Mouse (Mus musculus): ENCODE data around the gene Inpp5a.

Inpp5a gene

GRCm38 (mm10) chr7:139479626-139480025, 90.7 kb downstream of the Inpp5a start:
- DNase-seq (ENCODE audit: low read depth, low spot score) = no peak
- peaks cover 2% of the 10 kb centered on the region; the same call in 1 of the 2 replicates for H3K36me3 ChIP-seq (ENCODE audit: control insufficient read depth, insufficient read depth, low read length, poor library complexity, severe bottlenecking)
- no peaks in the 10 kb centered on the region for H3K27me3 ChIP-seq (ENCODE audit: control insufficient read depth, insufficient read depth, low read length, poor library complexity, severe bottlenecking)

GRCm38 (mm10) chr7:139484206-139484955, 95.5 kb downstream of the Inpp5a start:
- DNase-seq (ENCODE audit: low read depth, low spot score) = peak; percentile 34
- peaks cover 2% of the 10 kb centered on the region; the same call in 1 of the 2 replicates for H3K36me3 ChIP-seq (ENCODE audit: control insufficient read depth, insufficient read depth, low read length, poor library complexity, severe bottlenecking)
- no peaks in the 10 kb centered on the region for H3K27me3 ChIP-seq (ENCODE audit: control insufficient read depth, insufficient read depth, low read length, poor library complexity, severe bottlenecking)

GRCm38 (mm10) chr7:139489721-139490211, 100.9 kb downstream of the Inpp5a start:
- H3K36me3 ChIP-seq (ENCODE audit: control insufficient read depth, insufficient read depth, low read length, poor library complexity, severe bottlenecking) = no peaks in the 10 kb centered on the region
- DNase-seq (ENCODE audit: low read depth, low spot score) = no peak
- H3K27me3 ChIP-seq (ENCODE audit: control insufficient read depth, insufficient read depth, low read length, poor library complexity, severe bottlenecking) = no peaks in the 10 kb centered on the region

DNA sequence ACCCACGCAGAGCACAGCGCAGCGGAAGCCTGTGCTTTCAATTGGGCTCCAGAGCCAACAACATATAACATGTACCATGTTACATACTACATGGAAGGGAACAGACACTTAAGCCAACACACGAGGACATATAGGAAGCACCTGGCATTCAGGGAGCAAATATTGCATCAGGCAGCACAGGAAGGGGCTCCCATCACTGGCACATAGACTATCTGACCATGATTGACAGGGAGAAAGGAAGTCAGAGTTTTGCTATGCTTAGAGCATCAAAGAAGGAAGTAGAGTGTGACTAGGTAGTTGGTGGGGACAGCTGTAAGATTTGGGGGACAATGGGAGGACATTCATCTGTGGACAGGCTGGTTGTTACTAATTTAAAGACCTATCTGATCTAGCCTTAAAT, 103.4 kb downstream of the Inpp5a start:
- Histone ChIP-seq H3K36me3 (ENCODE audit: control insufficient read depth, insufficient read depth, low read length, poor library complexity, severe bottlenecking) (no peaks in the 10 kb centered on the region), H3K27me3 (ENCODE audit: control insufficient read depth, insufficient read depth, low read length, poor library complexity, severe bottlenecking) (no peaks in the 10 kb centered on the region)
- no peak for DNase-seq (ENCODE audit: low read depth, low spot score)

DNA sequence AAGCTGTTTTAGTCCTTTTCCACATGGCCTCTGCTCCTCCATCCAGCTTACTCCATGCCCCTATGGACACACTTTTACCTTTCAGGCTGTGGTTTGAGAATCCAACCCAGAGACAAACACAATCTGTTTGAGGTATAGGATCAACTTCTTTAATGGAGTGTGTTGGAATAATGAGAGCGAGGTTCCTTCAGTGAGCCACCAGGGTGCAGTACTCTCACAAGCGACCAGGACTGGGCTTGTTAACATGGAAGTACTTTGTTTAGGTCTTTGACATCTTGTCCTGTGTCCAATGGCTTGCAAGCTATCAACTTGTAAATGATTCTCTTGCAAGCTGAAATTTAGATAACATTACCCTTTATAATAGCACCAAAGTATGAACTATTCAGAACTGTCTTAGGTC, 104.0 kb downstream of the Inpp5a start:
- DNase-seq (ENCODE audit: low read depth, low spot score) = no peak

GRCm38 (mm10) chr7:139495791-139496190, 106.9 kb downstream of the Inpp5a start:
- H3K27me3 ChIP-seq (ENCODE audit: control insufficient read depth, insufficient read depth, low read length, poor library complexity, severe bottlenecking) = no peaks in the 10 kb centered on the region
- no peaks in the 10 kb centered on the region for H3K36me3 ChIP-seq (ENCODE audit: control insufficient read depth, insufficient read depth, low read length, poor library complexity, severe bottlenecking)
- DNase-seq (ENCODE audit: low read depth, low spot score) = no peak

More for the DNA sequence above, 104.0 kb downstream of the Inpp5a start:
- Histone ChIP-seq H3K36me3 (ENCODE audit: control insufficient read depth, insufficient read depth, low read length, poor library complexity, severe bottlenecking) (no peaks in the 10 kb centered on the region), H3K27me3 (ENCODE audit: control insufficient read depth, insufficient read depth, low read length, poor library complexity, severe bottlenecking) (no peaks in the 10 kb centered on the region)

- no peaks in the 10 kb centered on the region for H3K27me3 ChIP-seq (ENCODE audit: control insufficient read depth, insufficient read depth, low read length, poor library complexity, severe bottlenecking)
- DNase-seq (ENCODE audit: low read depth, low spot score) = no peak
- no peaks in the 10 kb centered on the region for H3K36me3 ChIP-seq (ENCODE audit: control insufficient read depth, insufficient read depth, low read length, poor library complexity, severe bottlenecking)
Measured at GRCm38 (mm10) chr7:139498038-139498625, 109.2 kb downstream of the Inpp5a start.

GRCm38 (mm10) chr7:139504064-139504463, 115.2 kb downstream of the Inpp5a start:
- H3K36me3 ChIP-seq (ENCODE audit: control insufficient read depth, insufficient read depth, low read length, poor library complexity, severe bottlenecking) = no peaks in the 10 kb centered on the region
- DNase-seq (ENCODE audit: low read depth, low spot score) = no peak
- H3K27me3 ChIP-seq (ENCODE audit: control insufficient read depth, insufficient read depth, low read length, poor library complexity, severe bottlenecking) = no peaks in the 10 kb centered on the region

DNA sequence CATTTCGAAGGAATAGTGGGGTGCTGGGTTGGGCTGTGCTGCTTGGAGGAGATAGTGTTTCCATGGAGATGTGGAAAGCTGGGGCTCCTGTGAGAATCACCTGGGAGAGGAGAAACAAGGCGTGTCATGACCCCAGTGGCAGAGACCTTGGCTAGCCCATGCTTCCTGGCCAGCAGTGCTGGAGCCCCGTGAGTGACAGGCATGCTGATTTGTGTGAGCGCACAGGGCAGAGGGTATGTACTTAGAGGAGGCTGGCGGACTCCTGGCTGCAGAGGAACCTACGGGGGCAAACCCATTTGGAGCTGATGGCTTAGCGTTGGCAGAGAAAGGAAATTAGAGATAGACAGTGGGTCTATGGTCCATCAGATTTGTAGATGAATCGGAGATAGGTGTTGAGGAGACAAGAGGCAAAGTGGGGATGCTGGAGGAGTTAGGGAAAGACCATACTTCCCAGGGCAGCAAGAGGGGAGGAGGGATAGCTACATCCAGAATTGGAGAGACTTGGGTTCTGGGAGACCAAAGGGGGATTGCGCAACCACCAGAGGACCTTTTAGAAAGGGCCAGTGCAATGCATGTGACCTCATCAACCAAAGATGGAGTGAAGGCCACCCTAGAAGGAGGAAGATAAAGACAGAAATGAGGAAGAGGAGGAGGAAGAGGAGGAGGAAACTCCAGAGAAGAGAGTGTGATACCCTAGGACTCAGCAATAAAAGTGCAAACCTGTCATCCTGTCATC, 117.9 kb downstream of the Inpp5a start:
- DNase-seq (ENCODE audit: low read depth, low spot score) = no peak
- Histone ChIP-seq H3K27me3 (ENCODE audit: control insufficient read depth, insufficient read depth, low read length, poor library complexity, severe bottlenecking) (no peaks in the 10 kb centered on the region), H3K36me3 (ENCODE audit: control insufficient read depth, insufficient read depth, low read length, poor library complexity, severe bottlenecking) (no peaks in the 10 kb centered on the region)

DNA sequence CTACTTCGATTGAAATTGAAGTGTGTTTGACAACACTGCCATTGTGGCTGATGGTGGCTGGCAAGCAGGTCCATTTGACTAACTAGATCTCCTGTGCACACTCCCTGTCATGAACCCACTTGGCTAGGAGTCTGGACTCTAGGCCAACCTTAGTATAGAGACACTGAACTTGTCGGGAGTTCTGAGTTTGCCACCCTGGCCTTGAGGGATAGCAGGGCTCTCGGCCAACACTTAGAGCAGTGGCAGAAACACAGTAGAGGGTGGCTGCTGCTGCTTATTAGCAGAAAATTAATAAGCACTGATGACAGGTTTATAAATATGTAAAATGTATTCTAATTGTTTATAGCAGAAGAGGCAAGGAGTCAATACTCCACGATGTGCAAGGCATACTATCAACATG, 120.0 kb downstream of the Inpp5a start:
- Histone ChIP-seq H3K27me3 (ENCODE audit: control insufficient read depth, insufficient read depth, low read length, poor library complexity, severe bottlenecking) (no peaks in the 10 kb centered on the region), H3K36me3 (ENCODE audit: control insufficient read depth, insufficient read depth, low read length, poor library complexity, severe bottlenecking) (no peaks in the 10 kb centered on the region; the same call in 1 of the 2 replicates)
- no peak for DNase-seq (ENCODE audit: low read depth, low spot score)

DNA sequence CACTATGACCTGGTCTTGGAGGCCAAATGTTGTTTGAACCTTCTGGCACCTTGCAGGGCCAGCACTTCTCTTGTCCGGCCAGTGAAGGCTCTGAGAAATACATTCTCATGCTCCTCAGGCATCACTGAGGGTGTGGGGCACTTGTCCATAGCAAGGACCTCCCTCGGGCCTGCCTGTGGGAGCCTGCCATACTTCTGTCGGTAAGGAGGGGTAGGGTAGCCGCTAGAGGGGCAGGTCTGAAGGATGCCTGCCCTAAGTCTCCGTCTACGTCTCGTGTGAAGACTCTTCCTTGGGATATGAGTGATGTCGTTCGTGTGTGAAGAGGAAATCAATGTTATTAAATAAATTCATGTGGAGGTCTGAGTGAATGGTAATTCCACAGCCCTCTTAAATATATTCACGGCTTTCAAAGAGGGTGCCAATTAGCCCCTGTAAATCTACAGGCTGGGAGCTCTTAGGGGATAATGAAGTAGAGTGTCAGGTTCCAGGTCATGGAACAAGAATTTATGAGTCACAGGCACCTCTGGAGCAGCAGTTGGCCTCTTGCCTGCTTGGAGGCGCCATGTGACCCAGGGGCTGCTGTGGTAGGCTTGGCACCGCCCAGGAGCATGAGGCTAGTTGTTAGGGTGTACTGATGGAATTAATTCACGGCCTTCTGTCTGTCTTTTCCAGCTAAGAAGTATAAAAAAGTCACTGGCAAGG, 127.2 kb downstream of the Inpp5a start:
- DNase-seq (ENCODE audit: low read depth, low spot score) = no peak
- no peaks in the 10 kb centered on the region for H3K27me3 ChIP-seq (ENCODE audit: control insufficient read depth, insufficient read depth, low read length, poor library complexity, severe bottlenecking)
- peaks cover 2% of the 10 kb centered on the region for H3K36me3 ChIP-seq (ENCODE audit: control insufficient read depth, insufficient read depth, low read length, poor library complexity, severe bottlenecking)

- H3K36me3 ChIP-seq (ENCODE audit: control insufficient read depth, insufficient read depth, low read length, poor library complexity, severe bottlenecking) = peaks cover 2% of the 10 kb centered on the region
- no peaks in the 10 kb centered on the region for H3K27me3 ChIP-seq (ENCODE audit: control insufficient read depth, insufficient read depth, low read length, poor library complexity, severe bottlenecking)
- no peak for DNase-seq (ENCODE audit: low read depth, low spot score)
Measured at GRCm38 (mm10) chr7:139516661-139517016, 127.7 kb downstream of the Inpp5a start.

GRCm38 (mm10) chr7:139518352-139518751, 129.4 kb downstream of the Inpp5a start:
- Histone ChIP-seq H3K36me3 (ENCODE audit: control insufficient read depth, insufficient read depth, low read length, poor library complexity, severe bottlenecking) (peaks cover 2% of the 10 kb centered on the region), H3K27me3 (ENCODE audit: control insufficient read depth, insufficient read depth, low read length, poor library complexity, severe bottlenecking) (no peaks in the 10 kb centered on the region)
- DNase-seq (ENCODE audit: low read depth, low spot score) = no peak

GRCm38 (mm10) chr7:139528309-139529076, 139.6 kb downstream of the Inpp5a start:
- no peaks in the 10 kb centered on the region for H3K27me3 ChIP-seq (ENCODE audit: control insufficient read depth, insufficient read depth, low read length, poor library complexity, severe bottlenecking)
- DNase-seq (ENCODE audit: low read depth, low spot score) = no peak
- no peaks in the 10 kb centered on the region for H3K36me3 ChIP-seq (ENCODE audit: control insufficient read depth, insufficient read depth, low read length, poor library complexity, severe bottlenecking)

Data from splenic B cell, adult 2 months (primary cell).